Mouse (Mus musculus): ENCODE measurements around the gene Ppp2r5e.

DNA sequence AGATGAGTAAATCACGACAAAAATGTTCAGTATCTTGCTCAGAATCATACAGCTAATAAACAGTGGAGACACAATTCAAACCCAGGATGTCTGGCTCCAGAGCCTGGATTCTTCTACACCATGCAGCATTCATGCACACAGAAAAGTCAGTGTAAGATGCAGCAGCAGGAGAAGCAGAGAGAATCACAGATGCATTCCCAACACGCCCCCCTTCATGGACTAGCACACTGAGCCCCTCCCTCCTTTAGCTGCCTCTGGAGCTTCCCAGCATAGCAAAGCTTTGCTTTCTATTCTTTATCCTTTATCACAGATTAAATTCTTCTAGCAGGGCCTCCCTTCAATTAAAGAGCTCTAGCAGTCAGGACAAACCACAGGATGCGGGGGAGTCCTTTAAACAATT lies 75.7 kb downstream of the Ppp2r5e start:
- TF ChIP-seq POLR2A (IDR thresholded peaks at IDR 0.05; ENCODE audit: borderline replicate concordance, low read depth, low read length), result no peak
- no peak for TF ChIP-seq CTCF (IDR thresholded peaks at IDR 0.05; ENCODE audit: low read depth, low read length)
